Mouse (Mus musculus): Measurements from ENCODE around the gene Vsig4.
"Not testable (repeated sequence)": the region's sequence is repeated elsewhere in the genome, so short reads cannot be mapped to it uniquely, and the experiment has no call there.

The Vsig4 gene

GRCm38 (mm10) chrX:96293338-96293737 lies at the start of gene Vsig4:
Gene Vsig4 (minus strand): TSS chrX:96293438.
- no peak for DNase-seq (ENCODE audit: low spot score)

DNA sequence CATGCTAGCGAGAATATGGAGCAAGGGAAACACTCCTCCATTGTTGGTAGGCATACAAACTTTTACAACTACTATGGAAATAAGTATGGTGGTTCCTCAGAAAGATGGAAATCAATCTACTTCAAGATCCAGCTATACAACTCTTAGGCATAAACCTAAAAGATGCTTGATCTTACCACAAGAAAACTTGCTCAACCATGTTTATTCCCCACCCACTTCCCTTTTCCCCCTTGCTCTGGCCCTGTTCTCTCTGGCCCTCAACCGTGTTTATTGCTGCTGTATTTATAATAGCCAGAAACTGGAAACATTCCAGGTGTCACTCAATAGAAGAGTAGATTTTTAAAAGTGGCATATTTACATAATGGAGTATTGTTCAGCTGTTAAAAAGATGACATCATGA lies 45.9 kb upstream of the Vsig4 start:
- no peak for DNase-seq (ENCODE audit: low spot score)

DNA sequence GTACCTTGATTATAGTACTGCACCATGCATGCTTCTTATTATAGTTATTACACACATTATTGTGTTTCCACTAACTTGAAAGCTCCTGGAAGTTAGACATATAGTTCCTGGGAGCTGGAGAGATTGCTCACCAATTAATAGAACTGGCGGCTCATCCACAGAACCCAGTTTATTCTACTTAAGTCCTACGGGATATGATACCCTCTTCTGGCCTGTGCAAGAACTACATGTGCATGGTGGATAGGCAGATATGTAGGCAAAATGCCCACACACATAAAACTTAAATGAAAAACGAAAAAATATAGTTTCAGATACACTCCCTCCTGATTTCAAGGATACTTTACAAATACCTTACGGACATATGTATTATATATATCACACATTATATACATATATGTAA lies 36.5 kb upstream of the Vsig4 start:
- DNase-seq (ENCODE audit: low spot score), result no peak

DNA sequence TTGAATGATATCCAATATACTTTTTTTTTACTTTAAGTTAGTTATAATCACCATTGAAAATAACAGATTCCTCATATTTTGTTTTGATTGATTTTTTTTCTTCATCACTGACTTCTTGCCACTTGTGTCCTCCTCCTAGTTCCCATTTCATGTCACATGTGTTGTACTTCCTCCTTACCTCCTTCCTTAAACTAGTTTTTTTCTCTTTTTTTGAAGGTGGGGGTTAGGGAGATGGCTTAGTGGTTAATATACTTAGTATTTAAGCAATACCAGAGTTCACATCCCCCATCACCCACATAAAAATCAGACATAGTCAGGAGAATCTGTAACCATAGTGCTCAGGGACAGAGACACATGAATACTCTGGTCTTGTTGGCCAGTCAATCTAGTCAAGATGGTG lies 36.7 kb downstream of the Vsig4 start:
- no peak for DNase-seq (ENCODE audit: low spot score)

DNA sequence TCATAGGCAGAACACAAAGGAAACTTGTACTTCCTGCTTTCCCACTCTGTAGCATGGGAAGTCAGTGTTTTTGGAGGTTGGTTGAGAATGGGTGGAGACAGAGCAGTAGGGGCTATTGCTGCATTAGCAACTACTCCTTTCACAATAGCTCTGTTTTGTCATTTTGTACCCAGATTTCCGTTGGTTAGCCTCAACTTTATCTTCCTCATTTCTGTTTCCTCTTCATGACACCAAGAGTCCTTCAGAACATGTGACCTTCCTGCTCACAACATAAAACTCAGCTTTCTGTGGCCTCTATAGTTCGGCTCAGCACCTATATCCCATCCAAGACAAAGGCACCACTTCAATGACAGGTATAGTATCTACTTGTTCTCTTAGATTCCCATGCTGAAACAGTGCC lies 53.6 kb downstream of the Vsig4 start:
- DNase-seq (ENCODE audit: low spot score), result no peak

DNA sequence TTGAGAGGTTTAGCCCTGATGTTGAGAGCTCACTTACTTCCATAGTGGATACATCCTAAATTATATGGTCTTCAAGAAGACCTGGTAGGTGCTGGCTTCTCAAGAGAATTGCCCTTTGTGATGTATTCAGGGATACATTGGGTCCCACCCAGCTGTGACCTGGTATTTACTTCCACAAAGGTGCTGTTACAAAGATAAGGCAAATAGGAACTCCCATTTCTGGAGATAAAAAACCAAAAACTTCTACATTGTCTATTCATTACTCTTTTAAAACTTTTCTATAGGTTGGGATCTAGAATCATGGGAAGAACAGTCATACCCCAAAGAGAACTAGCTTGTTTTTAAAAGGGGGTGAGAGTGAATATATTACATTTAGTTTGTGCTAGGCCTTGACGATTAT lies 54.2 kb downstream of the Vsig4 start:
- no peak for DNase-seq (ENCODE audit: low spot score)

DNA sequence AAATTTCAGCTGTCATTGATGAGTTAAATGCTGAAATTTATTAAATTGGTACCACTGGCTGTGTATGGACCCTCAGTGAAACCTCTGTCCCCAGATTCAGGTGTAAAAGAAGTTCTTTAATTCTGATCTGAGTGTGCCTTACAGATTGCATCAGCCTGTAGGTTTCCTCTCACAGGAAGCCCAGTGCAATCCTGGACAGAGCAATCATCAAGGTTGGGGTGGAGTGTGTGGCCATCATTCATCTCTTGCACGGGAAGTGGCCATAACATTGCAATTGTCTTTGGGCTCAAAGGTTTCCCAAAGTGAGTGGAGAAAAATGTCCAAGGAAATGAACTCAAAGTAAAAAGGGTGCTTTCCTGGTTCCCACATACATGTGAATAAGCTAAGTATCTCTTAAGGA lies 57.5 kb downstream of the Vsig4 start:
- DNase-seq (ENCODE audit: low spot score), result no peak

DNA sequence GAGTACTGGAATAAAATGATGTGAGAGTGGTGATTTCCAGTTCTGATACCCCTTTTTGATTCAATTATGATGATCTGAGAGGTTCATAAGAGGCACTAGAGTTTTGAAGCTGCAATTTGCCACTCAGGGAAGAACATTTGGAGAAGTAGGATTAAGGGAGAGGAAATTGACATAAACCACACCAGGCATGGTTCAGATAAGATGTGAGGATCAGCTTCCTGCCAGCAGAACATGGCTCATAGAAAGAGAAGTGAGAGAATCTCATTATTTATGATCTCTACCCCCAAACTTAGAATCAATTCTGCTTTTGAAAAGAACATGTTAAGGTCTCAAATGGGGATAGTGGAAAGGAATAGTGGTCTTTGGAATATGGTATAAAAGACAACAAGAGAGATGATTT lies 66.2 kb downstream of the Vsig4 start:
- DNase-seq (ENCODE audit: low spot score), result no peak

DNA sequence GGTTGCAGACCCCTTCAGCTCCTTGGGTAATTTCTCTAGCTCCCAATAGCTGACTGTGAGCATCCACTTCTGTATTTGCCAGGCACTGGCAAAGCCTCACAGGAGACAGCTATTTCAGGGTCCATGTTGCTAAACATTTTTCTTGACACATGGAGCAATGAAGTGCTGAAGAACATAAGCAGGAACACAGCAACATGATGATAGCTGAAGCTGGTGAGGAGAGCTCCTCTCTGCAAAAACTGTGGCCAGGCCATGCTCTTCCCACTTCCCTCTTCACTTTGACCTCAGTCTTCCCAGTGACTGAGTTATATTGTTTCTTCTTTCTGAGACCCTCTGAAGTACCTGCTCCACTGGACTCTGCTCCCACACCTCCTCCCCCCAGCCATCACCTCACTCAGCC lies 67.8 kb downstream of the Vsig4 start:
- no peak for DNase-seq (ENCODE audit: low spot score)

DNA sequence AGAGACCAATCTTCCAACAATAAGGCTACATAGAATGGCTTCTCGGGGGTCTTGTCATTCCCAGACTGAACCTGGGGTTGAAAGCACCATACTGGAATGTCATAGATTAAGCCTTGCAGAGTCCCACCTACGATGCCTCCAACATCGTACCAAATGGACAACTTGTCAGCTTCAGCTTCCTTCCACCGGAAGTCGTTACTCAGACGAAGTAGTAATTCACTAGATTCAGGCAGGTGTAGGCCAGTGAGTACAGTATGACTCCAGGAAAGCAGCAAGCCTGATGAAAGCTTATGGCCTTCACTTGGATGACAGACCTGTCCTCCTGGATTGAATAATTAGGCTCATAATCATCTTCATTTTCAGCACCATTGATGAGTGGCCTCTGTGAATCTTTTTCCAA lies 69.0 kb downstream of the Vsig4 start:
- DNase-seq (ENCODE audit: low spot score), result no peak

DNA sequence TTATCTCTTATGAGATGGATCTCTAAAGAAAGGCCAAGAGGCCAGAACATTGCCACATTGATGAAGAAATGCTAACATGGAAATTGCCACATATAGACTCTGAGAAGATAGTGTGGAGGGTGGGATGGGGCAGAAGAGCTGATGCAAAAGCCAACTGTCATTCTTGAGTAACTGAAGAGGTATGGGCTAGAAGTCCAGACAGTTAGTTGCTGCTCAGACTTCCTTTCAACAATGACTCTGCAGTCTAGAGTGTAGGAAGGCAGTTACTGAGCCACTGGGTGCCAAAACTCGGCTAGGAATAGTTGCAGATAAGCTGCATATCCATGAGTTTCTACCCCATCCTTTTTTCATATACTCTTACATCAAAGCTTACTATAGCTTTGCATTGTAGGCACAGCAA lies 75.2 kb downstream of the Vsig4 start:
- no peak for DNase-seq (ENCODE audit: low spot score)

DNA sequence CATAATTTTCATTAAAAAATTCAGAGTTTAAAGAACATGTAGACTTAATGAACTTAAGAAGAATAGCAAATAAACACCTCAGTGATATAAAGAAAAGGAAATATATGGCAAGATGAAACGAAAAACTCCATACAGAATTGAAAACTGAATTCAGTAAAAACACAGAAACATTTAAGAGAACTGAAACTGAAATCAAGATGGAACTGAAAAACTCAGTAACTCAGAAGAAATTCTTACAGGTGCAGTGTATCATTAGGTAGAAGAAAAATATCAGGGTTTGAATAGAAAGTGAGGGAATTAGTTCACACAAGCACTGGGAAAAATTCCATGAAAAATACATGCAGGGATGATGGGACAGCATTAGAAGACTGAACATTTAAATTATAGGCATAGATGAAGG lies 86.4 kb downstream of the Vsig4 start:
- no peak for DNase-seq (ENCODE audit: low spot score)

GRCm38 (mm10) chrX:96205143-96205542 lies 88.1 kb downstream of the Vsig4 start:
- not testable (repeated sequence) for DNase-seq (ENCODE audit: low spot score)

All from T-cell, adult 2 months (primary cell).